Mouse (Mus musculus): ENCODE data around the gene Knstrn.

DNA sequence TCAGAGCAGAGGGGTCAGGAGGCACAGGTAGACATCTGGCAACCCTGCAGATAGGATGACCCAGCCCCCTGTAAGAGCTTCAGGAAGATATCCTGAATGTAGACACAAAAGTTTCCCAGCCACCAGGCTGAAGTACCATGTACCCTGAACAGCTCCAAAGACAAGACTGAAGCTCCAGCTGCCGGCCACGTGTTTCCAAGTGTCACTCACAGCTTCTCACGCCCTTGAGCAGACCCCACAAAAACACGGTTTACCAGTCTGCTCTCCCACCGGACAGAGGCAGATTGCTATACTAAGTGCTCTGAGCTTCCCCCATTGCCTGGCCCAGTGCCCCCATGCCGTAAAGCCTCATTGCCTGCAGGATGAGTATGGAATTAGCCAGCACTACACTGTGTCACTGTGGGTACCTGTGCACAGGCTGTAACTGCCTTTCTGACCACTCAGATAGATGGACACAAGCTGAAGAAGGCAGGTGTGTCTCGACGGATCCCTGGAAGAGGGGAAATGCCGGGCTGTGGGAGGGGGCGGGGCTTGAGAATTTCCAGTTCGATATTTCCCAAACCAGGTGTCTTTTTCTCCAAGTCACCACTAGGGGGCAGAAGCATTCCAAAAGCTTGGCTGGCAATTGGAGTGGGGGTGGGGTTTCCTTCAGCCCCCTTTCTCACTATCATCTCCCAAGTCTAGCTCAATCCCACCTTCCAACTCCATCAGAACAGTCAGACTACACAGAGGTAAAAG lies 49.5 kb upstream of the Knstrn start:
- TF ChIP-seq GATA1 (IDR thresholded peaks at IDR 0.05; ENCODE audit: borderline replicate concordance, low read length) (no peak), CTCF (IDR thresholded peaks at IDR 0.05; ENCODE audit: low read depth, low read length) (peak; percentile 36), TAL1 (conservative IDR thresholded peaks at IDR 0.05; ENCODE audit: low read depth, low read length) (no peak), POLR2AphosphoS5 (IDR thresholded peaks at IDR 0.05; ENCODE audit: insufficient replicate concordance, low read depth, low read length) (no peak)

Data from G1E (cell line).